Mouse (Mus musculus) adrenal gland, postnatal 4 days (tissue): ENCODE results near the gene Usp15. TPM values are rescaled to one million over a fixed set of nuclear protein-coding genes. Genes with fewer than 3 reads are reported as not detected.

Experiments used
- microRNA-seq: library from miRNA; unstranded; fragments of <30 nt; microRNA quantifications from one replicate; pipeline ENCODE4 v1.2.0, GENCODE M21; 2021
- total RNA-seq, 2 experiments: library from RNA; stranded (reverse); gene quantifications; 2 replicates each; pipeline ENCODE4 v1.2.3; 2021

Gene Usp15
- total RNA-seq, 2 experiments from 2014 or later = 78.0 to 88.6 TPM

Small RNA genes lying within 50 kb of the gene (microRNA-seq; reads per million reads assigned to microRNA genes)
- 1.6 reads per million for gene Gm27920

Other genes with a start within 250 kb of the Usp15 start
- gene Mon2, start 120.5 kb downstream of the Usp15 start, total RNA-seq = 10 to 100 TPM; 77.2 to 86.0 TPM
- 1 to 10 TPM; 2.3 to 2.5 TPM for gene Fam19a2, start 67.0 kb upstream of the Usp15 start, total RNA-seq